Mouse (Mus musculus): ENCODE data around the gene Spred3.
A peak's percentile ranks its signal among the peaks of the same experiment; 100 is the strongest.
"Not testable (repeated sequence)": the region's sequence is repeated elsewhere in the genome, so short reads cannot be mapped to it uniquely, and the experiment has no call there.

The Spred3 gene

DNA sequence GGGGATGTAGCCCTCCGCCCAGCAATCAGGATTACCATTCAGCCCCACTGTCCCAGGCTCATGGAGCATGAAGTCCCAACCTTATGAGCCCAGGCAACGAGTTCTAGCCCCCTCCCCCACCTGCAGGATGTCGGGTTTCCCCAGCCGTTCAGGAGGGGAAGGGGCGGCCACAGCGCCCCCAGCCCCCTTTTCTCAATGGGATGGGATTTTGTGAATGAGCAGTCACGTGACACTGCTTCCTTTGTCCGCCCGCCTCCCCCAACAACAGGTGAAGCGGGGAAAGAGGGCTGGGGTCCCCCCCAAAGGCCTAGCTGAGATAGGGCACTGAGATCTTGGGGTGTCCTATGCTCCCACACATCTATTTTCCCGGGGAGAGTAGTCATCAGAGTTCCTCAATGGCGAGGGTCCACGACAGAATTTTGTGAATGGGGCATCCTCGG, 1.4 kb downstream of the Spred3 start:
- no peak for DNase-seq (ENCODE audit: low spot score)

GRCm38 (mm10) chr7:29168121-29168695, 2.0 kb downstream of the Spred3 start:
- no peak for DNase-seq (ENCODE audit: low spot score)

GRCm38 (mm10) chr7:29167656-29168055, 2.6 kb downstream of the Spred3 start:
- DNase-seq (ENCODE audit: low spot score) = no peak

GRCm38 (mm10) chr7:29162750-29163525, 7.3 kb downstream of the Spred3 start:
- peak; percentile 55 for DNase-seq (ENCODE audit: low spot score)

DNA sequence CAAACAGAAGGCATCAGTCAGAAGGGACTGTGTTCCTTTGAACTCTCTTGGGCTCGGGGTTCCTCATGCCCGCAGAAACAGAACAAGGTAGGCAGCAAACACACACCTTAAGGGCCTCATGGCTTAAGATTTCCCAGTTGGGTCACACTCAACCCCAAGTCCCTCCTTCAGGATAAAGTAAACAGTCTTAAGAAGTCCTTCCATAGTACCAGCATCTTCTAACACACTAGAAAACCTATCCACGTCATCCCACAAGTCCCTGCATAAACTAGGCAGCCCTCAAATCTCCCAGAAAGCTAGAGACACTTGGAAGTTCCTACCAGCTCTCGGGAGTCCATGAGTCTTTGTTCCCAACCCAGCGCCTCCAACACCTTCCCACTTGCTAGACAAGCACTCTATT, 7.9 kb downstream of the Spred3 start:
- DNase-seq (ENCODE audit: low spot score) = no peak

- DNase-seq (ENCODE audit: low spot score) = no peak
Measured at GRCm38 (mm10) chr7:29158264-29158663, 11.9 kb downstream of the Spred3 start.

DNA sequence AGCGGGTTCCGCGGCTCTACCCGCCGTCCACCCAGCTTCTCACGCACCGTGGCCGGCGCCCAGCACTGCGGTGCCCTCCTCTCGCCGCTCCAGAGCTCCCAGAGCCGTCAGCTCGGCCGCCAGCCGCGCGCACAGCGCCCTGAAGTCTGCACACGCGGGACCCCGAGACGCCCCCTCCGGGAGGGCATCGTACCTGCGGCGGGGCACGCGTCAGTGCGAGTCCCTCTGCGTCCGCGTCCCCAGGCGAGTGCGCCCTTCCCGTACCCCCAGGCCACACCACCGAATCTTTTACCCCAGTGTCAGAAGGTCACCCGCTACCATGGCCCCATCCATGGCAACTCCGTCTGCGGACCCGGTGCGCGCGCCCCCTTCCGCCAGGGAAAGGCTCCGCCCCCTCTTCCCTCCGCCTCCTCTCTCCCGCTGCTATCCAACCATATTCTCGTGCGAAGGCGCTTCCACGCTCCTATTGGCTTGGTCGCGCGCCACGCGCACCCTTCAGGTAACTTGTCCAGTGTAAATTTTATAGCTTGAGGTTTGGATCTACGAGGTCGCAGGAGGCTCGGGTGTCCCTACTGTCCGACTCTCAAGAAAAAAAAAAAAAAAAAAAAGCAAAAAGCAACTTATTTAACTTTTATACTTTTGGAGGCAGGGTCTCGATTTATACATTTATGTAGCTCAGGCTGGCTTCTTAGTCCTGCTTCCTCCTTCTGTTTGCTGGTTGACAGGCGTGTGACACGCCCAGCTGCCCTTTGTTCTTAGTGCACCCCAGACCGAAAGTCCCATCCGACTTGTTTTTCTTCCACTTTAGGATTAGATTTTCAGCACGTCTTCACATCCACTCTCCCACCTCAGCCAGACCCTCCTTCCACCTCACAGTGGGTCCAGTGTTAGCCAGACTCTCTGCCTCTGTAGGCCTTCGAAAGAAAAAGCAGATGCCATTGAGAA, 14.1 kb downstream of the Spred3 start, which contains the start of gene Fam98c:
Gene Fam98c, minus strand, starts transcription at position 397 of the 945 bp plus-strand sequence.
- peak; percentile 88 for DNase-seq (ENCODE audit: low spot score)

- DNase-seq (ENCODE audit: low spot score) = peak; percentile 91
Measured at GRCm38 (mm10) chr7:29155196-29155837, 14.9 kb downstream of the Spred3 start.

DNA sequence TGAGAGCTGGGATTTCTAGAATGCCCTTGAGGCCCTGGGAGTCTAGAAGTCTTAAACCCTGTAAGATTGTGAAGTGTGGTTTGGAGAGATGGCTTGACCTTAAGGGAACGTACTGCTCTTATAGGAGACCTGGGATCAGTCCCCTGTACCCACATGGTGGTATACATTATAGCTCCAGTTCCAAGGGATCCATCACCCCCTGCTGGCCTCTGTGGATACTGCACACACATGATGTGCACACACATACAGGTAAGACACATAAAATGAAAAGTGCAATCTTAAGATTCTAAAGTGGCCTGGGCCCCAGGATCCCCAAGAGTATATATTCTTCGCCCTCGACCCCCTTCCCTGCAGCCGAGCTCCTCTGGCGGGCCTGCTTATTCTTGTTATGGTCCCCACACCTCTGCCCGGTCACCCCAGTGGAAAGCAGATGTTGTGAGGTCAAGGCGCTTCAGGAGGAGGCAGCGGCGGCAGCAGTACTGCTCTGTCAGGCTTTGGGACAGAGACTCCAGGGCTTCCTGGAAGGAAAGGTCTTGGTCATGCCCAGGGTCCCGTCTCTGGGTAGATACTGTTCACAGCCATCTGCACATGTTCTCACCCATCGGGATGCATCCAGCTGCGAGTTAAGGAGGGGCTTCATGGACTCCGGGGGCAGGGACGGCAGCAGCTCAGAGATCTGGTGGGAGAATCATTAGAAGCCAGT, 16.0 kb downstream of the Spred3 start:
- no peak for DNase-seq (ENCODE audit: low spot score)

DNA sequence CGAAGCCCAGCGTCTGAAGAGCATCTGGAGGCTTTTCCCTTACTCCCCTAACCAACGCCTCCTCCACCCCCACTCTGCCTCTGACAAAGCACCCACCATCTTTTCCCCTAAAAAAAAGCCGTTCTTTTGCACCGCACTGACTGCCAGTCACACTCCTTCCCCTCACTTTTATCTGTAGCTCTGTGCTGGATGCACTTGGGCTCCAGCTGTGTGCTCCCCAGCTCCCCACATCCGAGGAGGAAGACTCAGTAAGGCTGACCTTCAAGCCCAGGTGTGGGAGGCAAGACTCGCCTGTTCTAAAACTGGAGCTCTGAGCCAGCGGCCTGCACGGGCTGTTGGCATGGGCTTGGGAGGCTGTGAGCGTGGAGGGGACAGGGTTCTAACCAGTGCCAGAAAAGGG, 18.7 kb downstream of the Spred3 start:
- DNase-seq (ENCODE audit: low spot score) = no peak

DNA sequence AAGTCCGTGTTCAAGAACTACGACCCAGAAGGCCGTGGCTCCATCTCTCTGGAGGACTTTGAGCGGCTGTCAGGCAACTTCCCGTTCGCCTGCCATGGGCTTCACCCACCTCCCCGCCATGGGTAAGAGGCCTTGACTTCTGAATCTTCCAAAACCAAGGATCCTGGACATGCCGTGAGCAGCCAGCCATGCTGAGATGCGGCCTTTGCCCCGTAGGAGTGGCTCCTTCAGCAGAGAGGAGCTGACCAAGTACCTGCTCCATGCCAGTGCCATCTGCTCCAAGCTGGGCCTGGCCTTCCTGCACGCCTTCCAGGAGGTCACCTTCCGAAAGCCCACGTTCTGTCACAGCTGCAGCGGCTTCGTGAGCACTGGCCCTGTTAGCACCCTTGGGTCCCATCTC, 21.4 kb downstream of the Spred3 start:
- DNase-seq (ENCODE audit: low spot score) = no peak

DNA sequence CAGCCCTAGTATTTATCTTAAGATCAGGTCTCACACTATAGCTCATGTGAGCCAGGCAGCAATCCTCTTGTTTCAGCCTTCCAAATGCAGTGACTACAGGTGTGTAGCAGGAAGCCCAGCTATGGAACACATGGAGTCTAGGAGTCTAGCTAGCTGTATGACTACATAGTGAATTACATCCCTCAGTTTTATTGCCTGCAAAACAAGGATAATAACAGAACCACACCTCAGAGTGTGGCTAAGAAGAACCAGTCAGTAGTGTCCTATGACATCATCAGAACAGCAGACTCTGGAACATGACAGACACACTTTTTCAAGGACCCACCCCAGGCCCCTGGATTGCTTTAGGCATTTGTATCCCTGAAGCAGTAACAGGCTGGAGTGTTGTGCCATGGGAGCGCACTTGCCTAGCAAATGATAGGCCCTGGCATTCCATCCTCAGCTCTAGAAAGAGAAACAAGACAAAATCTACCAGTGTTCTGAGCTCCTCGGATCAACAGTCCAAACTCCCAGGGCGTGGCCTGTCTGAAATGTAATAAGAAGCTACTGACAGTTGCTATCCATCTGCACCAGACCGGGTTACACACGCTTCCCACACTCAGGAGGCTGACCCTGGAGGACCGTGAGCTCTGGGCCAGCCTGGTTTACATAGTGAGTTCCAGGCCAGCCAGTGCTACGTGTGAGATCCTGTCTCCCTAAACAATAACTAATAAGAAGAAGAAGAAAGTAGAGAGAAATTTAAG, 23.4 kb downstream of the Spred3 start:
- no peak for DNase-seq (ENCODE audit: low spot score)

GRCm38 (mm10) chr7:29144006-29144405, 26.2 kb downstream of the Spred3 start:
- DNase-seq (ENCODE audit: low spot score) = no peak

DNA sequence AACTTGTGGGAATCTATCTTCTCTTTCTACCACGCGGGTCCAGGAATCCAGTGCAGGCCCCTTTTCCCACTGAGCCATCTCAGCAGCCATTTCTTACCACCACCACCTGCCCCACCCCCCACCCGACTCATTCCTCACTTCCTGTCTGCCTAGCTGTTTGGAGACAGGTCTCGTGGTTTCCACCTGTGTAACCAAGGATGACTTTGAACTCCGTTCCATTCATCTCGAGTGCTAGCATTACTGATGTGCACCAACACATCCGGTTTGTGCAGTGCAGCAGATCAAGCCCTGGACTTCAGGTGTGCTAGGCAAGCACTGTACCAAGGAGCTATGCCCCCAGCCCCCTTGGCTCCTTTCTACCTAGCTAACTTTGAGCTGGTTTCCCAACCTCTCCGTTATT, 28.8 kb downstream of the Spred3 start:
- no peak for DNase-seq (ENCODE audit: low spot score)

GRCm38 (mm10) chr7:29139237-29139636, 31.0 kb downstream of the Spred3 start:
- DNase-seq (ENCODE audit: low spot score) = not testable (repeated sequence)

- DNase-seq (ENCODE audit: low spot score) = no peak
Measured at GRCm38 (mm10) chr7:29137429-29137828, 32.8 kb downstream of the Spred3 start.

- DNase-seq (ENCODE audit: low spot score) = no peak
Measured at GRCm38 (mm10) chr7:29134693-29135386, 35.4 kb downstream of the Spred3 start, which contains the start of gene Rasgrp4. Gene Rasgrp4 (plus strand): TSS chr7:29134851.

- DNase-seq (ENCODE audit: low spot score) = no peak
Measured at GRCm38 (mm10) chr7:29134230-29134629, 36.0 kb downstream of the Spred3 start.

DNA sequence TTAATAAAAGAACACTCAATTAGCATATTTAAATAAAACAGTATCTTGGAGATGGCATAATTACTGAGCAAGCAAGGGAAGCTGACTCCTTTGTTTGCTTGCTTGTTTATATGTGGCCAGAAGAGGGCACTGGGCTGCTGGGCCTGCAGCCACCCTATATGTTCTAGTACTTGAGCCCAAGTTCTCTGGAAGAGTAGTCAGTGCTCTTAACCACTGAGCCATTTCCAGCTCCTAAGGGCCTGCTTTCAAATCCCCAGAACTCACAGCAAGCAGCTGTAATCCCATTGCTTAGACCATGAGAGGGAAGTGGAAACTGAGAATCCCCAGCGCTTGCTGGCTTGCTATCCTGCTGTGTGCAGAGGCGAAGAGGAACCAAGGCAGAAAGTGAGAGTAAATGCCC, 41.5 kb downstream of the Spred3 start:
- no peak for DNase-seq (ENCODE audit: low spot score)
